Mouse (Mus musculus) mesoderm, embryonic 11.5 days (tissue): ENCODE results near the gene Mprip.
A peak's percentile ranks its signal among the peaks of the same experiment; 100 is the strongest.

ENCODE experiments used
- DNase-seq: peaks from one replicate; pipeline ENCODE4 v3.0.0-alpha.2; 2012; ENCODE audit warnings: low read depth, low spot score

Mprip gene

DNA sequence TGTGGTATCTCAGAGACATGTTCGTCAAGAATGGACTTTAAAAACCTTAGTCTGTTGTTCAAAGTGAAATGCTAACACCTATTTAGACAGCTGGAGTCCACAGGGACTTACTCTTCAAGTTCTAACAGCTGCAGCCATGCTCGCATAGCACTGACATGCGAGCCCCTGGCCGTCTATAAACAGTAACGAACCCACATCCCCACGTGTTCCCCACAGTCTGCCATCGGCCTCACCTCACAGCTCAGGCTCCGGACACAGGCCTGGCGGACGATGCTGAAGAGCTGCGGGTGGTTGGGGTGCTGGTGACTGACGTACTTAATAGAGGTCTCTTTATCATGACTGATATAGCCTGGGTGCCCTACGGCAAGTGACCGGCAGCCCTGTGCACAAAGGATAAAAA, 142.4 kb downstream of the Mprip start:
- no peak for DNase-seq

DNA sequence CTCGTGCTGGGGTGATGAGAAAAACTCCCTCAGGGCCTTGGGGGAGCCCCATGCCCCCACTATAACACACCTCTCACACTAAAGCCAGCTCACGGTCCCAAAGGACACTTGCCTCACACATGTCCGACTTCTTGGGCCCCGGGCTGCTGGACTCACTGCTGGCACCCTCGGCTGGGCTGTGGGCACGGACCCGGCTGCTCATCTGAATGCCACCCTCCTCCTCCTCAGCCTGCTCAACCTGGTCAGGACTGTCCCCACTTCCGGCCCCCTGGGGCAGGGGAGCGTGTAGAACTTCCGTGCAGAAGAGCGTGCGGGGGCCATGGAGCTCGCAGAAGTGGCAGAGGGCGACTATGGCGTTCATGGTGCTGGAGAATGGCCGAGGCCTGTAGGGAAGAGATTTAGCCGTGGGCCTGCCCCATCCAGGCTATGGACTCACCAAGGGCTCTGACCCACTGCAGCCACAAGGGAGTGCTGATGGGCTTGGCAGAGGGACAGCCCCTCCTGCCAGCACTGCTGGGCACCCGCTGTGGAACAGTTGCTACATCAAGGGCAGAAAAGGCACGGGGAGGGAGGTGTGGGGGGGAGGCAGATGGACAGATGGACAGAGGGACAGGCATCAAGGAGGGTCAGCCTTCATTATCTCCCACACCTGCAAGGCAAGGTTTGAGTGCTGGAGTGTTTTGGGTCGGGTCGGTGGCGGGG, 143.5 kb downstream of the Mprip start:
- no peak for DNase-seq

DNA sequence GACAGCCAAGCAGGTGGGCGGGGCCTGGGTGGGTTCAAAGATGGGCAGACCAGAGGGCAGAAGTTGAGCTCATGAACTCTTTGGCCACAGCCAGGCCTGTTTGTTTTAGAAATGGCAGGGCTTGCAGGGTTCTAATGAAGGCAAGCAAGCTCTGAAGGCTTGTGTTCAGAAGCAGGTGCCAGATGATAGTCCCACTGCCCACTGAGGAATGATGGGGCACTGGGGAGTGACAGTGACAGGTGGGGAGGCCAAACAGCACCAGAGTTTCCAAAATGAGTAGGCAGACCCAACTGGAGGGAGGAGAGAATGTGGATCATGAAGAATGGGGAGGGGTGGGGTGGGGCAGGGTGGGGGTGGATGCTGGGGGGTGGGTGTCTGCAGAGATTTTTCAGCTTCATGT, 144.2 kb downstream of the Mprip start:
- DNase-seq, result no peak

DNA sequence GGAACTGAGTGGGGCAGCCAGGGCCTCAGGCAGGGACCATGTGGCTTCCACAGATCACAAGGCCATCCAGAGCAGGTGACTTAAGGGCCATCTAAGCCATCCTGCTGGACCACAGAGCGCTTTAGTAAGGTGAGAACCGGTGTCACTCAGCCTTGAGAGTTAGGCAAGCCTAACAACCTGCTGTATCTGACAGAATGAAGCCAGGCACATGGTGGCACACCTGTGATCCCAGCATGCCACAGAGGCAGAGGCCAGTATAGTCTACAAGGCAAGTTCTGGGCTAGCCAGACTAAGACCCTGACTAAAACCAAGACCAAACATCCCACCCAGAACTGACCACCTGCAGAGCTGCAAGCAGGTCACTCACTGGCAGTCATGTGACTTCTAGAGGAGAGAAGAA, 144.6 kb downstream of the Mprip start:
- no peak for DNase-seq

DNA sequence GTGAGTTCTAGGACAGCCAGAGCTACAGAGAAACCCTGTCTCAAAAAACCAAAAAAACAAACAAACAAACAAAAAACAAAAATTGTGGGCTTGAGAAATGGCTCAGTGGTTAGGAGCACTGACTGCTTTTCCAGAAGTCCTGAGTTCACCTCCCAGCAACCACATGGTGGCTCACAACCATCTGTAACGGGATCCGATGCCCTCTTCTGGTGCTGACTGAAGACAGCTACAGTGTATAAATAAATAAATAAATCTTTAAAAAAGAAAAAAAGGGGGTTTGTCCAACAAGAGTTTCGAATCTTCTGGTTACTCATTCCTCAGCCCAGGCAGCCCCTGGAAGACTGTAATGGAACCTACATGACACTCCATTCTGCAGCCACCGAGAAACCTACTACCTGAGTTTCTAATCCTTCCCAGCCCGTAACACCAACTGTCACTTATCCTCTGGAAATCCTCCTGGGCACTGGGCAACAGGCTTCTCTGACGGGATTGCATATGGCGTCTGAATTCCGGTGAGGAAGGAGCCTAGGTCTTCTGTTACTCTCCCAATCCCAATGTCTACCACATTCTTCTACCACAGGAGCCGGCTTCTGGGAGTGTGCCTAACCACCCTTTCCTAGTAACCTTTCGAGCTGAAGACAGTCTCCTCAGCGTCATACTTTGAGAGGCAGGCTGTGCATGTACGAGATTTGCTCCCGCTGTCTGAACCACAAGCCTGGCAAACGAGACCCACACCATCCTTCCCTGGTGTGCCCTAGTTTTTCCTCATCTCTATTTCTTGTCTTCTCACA, 147.3 kb downstream of the Mprip start:
- no peak for DNase-seq

DNA sequence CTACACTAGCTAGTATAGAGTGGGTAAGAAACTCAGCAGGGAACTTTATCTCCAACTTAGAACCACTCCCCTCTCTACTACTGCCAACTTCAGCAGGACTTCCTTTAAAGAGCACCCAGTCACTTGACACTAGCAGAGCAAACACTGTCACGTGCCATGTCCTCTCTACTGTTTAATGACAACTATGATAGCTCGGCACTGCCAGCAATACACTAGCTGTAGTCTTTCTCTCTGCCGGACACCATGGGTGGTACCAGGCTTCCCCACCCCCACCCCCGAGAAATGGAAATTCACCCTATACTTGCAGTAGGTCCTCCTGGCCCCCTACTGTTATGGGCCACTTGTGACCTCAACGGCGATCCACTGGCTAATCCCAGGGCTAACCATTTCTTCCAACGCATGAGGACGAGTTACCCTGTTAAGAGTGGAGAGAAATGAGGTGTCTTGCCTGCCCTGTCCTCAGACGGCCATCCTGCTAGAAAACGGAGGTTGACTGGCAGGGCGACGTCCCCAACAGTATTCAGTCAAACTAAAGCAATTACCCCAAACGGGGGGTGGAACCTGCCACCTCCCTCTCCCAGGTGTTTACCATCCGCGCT, 148.1 kb downstream of the Mprip start:
- no peak for DNase-seq

DNA sequence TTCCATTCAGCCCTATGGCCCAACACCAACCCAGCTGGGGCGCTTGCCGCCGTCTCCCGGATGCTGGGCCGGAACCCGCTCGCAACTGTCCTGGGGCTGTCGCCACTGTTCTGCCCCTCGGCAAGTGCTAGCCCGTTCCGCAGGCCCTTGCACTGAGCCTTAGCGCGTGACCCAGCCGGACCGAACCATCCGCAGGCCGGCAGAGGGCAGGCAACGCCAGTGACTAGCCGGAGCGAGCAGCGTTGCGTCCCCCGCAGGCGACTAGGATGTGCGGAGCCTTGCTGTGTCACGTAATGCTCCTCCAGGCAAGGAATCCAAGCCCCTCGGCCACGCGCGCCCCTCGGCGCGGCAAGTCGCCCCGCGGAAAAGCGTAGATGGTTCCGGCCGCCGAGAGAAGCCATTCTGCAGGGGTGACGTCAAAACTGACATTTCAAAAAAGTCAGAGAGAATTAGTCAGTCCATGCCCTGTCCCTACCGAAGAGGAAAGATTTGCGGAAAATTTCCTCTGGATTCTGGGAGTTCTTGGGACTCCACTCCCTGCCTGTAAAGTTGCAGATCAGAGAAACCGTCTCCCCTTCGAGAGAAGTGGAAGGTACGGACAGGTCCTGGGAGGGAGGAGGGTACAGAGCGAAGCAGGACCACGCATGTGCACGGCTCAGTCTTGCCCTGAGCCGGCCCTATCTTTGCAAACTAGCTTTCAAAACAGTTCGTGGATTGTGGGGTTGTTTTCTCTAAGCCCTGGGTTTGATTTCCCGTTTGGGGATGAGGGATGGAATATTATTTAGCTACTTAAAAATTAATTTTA, 148.8 kb downstream of the Mprip start, which contains the start of gene Flcn:
Gene Flcn (minus strand): TSS at position 347 of the 805 bp plus-strand sequence.
- peak; percentile 90 for DNase-seq

DNA sequence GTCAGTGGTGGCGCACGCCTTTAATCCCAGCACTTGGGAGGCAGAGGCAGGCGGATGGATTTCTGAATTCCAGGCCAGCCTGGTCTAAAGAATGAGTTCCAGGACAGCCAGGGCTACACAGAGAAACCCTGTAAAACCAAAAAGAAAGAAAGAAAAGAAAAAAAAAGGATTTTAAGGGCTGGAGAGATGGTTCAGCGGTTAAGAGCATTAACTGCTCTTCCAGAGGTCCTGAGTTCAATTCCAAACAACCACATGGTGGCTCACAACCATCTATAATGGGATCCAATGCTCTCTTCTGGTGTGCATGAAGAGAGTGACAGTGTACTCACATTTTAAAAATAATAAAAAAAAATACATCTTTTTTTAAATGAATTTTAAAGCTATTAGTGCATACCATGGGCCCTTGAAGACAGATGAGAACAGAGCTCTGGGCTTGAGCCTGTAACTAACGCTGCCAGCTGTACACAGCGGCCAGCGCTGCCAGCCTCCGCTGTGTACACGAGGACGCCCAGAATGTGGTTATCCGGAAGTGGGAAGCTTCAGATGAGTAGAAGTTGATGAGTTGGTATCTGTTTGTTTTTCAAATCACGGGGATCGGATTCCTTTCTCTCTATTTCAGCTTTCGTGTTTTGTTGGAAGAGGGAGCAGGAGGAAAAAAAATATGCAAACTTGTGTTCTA, 149.5 kb downstream of the Mprip start:
- no peak for DNase-seq

DNA sequence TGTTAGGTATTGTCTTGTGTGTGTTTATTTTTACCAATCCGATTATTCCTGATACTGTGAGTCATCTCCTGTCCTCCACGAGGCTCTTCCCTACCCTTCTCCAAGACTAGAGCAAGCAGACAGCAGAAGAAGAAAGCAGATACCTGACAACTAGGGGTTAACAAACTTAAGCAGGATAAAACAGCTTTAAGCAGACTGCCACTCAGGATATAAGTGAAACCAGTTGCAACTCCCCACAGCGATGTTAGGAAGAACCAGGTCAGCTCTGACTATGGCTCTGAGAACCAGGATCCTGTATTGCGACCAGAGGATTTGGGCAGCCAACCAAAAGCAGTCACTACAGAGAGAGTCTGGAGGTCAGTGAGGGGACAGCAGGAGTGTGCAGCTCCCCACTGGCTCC, 150.1 kb downstream of the Mprip start:
- DNase-seq, result no peak

DNA sequence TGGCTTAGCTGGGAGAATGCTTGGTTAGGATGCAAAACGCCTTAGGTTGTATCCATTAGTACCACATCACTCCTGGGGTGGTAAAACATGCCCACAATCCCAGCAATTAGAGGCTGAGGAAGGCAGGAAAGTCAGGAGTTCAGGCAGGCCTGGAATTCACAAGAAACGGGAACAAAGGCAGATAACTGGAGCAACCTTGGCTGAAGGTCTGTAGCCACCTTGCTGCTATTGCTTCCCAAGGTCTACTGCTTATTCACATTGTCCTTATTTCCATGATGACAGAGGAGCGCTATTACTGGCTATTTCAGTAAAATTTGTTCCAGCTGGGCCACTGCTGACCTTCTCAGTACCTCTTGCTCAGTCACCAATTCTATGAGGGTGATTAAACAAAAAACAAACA, 152.2 kb downstream of the Mprip start:
- DNase-seq, result no peak

DNA sequence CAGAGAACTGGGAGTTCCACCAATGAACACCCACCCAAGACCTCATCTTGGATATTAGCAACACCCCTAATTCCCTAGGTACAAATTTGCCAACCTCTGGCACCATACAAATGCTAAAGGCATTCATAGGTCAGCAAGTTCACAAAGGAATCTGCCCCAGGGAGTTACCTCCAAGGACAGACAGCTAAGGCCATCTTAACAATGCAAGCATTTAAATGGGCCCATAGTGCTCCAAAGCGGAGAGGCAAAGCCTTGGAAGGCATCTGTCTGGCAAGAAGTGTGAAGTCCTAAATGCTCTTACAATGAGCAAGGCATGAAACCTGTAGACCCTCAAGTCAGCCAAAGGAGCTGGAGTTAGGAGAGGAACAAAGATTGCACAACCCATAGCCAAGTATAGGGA, 153.2 kb downstream of the Mprip start:
- no peak for DNase-seq

DNA sequence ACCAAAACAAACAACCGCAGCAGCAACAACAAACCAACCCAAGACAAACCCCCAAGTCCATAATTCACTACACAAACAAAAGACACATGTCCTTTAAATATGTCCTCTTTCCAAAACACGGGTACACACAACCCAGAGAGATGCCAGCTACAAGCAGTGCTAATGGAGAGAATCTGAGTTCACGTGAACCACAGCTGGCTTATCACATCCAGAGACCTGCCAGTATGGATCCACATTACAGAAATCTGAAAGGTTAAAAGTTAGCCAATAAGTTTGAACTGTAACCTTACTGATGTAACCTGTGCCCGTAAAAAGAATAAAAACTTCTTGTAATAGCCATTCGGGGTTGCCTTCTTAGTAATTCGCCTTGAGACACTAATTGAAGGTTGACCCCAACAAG, 153.8 kb downstream of the Mprip start:
- DNase-seq, result no peak

DNA sequence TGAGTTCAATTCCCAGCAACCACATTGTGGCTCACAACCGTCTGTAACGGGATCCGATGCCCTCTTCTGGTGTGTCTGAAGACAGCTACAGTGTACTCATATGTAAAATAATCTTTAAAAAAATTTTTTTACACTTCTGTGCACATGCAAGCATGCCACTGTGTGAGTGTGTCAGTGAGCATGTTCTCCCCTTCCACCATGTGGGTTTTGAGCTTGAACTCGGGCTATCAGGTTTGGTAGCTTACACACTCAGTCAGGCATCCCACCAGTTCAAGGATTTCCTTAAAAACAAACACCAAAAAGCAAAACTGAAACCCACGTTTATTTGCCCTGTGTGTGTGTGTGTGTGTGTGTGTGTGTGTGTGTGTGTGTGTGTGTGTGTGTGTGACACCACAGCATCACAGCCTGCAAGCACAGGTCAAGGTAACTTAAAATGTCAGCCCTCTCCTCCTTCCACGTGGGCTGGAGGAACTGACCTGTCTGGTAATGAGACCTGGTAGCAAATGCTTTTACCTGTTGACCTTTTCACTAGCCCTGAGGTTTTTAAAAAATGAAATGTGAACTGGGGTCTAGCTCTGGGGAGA, 154.5 kb downstream of the Mprip start:
- no peak for DNase-seq

DNA sequence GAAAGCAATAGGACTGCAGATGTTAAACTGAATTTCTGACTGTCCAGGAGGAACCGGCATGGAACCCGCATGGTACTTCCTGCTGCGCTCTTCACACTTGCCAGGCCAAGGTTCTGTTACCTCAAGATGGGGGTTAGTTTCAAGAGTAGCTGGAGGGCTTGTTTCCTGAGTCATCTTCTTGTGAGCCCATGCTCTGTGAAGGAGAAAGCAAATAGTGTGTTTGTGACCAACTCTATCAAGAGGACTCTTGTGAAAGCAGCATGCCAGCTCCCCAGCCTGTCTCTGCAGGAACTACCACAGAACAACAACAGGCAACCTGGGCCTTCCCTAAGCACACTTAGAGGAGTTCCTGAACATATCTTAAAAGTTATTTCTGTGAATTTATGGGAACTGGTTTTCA, 156.8 kb downstream of the Mprip start:
- DNase-seq, result no peak

DNA sequence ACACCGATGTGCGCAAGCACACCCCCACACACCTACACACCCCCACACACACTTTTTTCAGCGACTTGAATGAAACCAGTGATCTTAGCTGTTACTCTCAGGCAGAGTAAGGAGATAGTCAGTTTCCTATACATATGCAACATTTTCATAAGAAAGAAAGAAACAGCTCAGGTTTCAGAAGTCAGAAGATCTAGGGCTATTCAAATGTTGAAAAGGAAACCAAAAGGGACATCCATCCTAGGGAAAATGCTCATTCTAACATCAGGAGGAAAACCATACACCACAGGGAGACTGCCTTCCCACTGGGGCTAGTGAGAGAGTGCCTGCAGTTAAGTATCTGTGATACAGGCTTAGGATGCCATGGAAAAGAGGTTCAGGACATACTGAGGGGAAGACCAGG, 160.5 kb downstream of the Mprip start:
- no peak for DNase-seq
